Mouse (Mus musculus) myocyte (in vitro differentiated cells): ENCODE results near the gene Fbxl20.

ENCODE experiments used
- CEBPB ChIP-seq: IDR thresholded peaks from 2 replicates; pipeline ENCODE4 v1.6.1; 2011; ENCODE audit warnings: mild to moderate bottlenecking, moderate library complexity; ENCODE audit not compliant: poor library complexity, insufficient read depth, severe bottlenecking
- MAX ChIP-seq: IDR thresholded peaks from one replicate; pipeline ENCODE4 v1.6.1; 2011; ENCODE audit warnings: low read depth, mild to moderate bottlenecking, control low read depth
- MYOG ChIP-seq, 3 experiments: IDR thresholded peaks; one replicate each; pipeline ENCODE4 v1.6.1; 2011; ENCODE audit warnings: control low read depth in 2 of 3, low read depth in 2 of 3, mild to moderate bottlenecking in 2 of 3; ENCODE audit not compliant: insufficient read length in 2 of 3, control insufficient read depth in 1 of 3, insufficient read depth in 1 of 3
- TCF12 ChIP-seq: IDR thresholded peaks from one replicate; pipeline ENCODE4 v1.6.1; 2011; ENCODE audit warnings: mild to moderate bottlenecking, control low read depth; ENCODE audit not compliant: poor library complexity, insufficient read depth, severe bottlenecking

- TF ChIP-seq TCF12 (no peak), MAX (no peak), MYOG (IDR thresholded peaks at IDR 0.05; ENCODE audit: control insufficient read depth in 1 of 3, insufficient read depth in 1 of 3, insufficient read length in 2 of 3, low read depth in 2 of 3) (no peak), CEBPB (no peak)
Measured at GRCm38 (mm10) chr11:98090583-98090982, 59.6 kb downstream of the Fbxl20 start.
